Mouse (Mus musculus) T-helper 1 cell (primary cell): Measurements from ENCODE around the gene Pdia2.

Experiments used
- in situ Hi-C: fragments of 300-600 bp; cut with MboI, MseI; formaldehyde crosslinking; loops from one replicate; pipeline ENCODE4 v1.15.1; 2025; ENCODE audit warnings: high pct_unique_total_duplicates

Gene Pdia2

GRCm38 (mm10) chr17:26198892-26199291 is at the start of gene Pdia2:
TSS of gene Pdia2 (minus strand) at chr17:26199087.
- in situ Hi-C loops, result no loop called here

GRCm38 (mm10) chr17:26244101-26244841 is 45.4 kb upstream of the Pdia2 start, which contains the start of gene Fam234a:
TSS of gene Fam234a (minus strand) at chr17:26244242.
- in situ Hi-C loops, result no loop called here

GRCm38 (mm10) chr17:26243471-26244100 is 44.7 kb upstream of the Pdia2 start:
- in situ Hi-C loops, result no loop called here

- in situ Hi-C loops, result no loop called here
These were observed 42.1 kb upstream of the Pdia2 start for GRCm38 (mm10) chr17:26240990-26241389.

GRCm38 (mm10) chr17:26240120-26240790 is 41.4 kb upstream of the Pdia2 start:
- in situ Hi-C loops, result no loop called here

DNA sequence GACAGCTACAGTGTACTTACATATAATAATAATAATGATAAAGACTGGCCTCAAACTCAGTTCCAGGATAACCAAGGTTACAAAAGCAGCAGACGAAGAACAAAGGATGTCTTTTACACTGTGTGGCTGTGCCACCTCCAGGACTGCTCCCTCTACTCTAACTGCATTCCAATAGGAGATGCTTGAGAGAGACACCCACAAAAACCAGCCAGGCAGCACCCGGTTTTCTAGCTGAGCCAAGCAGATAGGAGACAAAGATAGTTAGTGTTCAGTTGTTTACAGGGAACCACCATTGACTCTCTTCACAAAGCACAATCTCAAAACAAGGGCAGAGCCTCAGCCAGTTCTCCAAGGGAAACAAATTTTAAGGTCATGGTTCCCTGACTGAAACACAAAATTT is 40.7 kb upstream of the Pdia2 start:
- in situ Hi-C loops, result no loop called here

GRCm38 (mm10) chr17:26237667-26238066 is 38.8 kb upstream of the Pdia2 start:
- in situ Hi-C loops, result no loop called here

- in situ Hi-C loops, result no loop called here
These were observed 36.4 kb upstream of the Pdia2 start for GRCm38 (mm10) chr17:26235077-26235815.

GRCm38 (mm10) chr17:26234386-26234785 is 35.5 kb upstream of the Pdia2 start:
- in situ Hi-C loops, result no loop called here

DNA sequence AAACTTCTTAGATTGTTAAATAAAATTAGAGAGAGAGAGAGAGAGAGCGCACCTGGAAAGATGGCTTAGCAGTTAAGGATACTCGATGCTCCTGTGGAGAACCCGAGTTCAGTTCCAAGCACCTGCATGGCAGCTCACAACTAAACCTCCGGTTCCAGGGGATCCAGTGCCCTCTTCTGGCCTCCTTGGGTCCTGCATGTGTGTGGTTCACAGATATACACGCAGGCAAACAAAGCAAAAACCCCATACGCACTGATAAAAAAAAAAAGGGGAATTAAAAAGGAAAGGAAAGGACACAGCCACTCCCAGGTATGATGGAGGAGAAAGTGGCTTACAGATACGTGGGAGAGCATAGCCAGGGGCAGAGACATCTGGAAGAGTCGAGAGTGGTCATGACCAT is 34.0 kb upstream of the Pdia2 start:
- in situ Hi-C loops, result no loop called here

GRCm38 (mm10) chr17:26231156-26231555 is 32.3 kb upstream of the Pdia2 start:
- in situ Hi-C loops, result no loop called here

DNA sequence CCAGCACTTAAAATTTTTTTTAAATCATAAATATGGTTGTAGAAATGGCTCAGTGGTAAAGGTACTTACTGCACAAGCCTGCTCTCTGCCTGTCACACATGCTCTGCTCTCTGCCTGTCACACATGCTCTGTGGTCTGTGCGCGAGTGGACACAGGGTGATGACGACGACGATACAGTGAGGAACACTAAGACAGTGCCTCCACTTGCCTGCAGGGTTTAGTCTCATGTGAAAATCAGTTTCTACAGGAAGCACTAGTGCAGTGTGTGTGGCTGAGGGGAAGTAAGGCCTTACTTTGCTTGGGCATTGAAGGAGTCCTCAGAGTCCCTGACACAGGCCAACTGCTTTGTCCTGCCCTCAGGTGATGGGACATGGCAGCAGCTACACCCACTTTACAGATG is 30.9 kb upstream of the Pdia2 start:
- in situ Hi-C loops, result no loop called here

GRCm38 (mm10) chr17:26225150-26225549 is 26.3 kb upstream of the Pdia2 start:
- in situ Hi-C loops, result no loop called here

DNA sequence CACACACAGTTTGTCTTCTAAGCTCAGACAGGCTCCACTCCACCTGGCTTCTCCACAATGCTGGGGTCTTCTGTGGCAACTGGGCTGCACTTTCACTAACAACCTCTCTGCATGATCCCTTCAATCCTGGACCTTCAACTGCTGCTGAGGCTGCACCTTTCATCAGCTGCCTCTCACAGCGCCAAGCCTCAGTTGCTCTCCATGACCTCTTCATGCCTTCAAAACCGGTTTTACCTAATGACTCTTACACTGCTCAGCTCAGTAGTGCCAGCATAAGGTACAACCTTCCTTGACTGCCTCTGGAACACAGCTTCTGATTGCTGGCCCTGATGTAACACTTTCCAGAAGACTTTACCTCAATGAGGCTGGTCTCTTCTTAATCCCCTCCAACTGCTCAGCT is 22.6 kb upstream of the Pdia2 start:
- in situ Hi-C loops, result no loop called here

GRCm38 (mm10) chr17:26212681-26213080 is 13.8 kb upstream of the Pdia2 start:
- in situ Hi-C loops, result no loop called here

- in situ Hi-C loops, result no loop called here
These were observed 13.4 kb upstream of the Pdia2 start for GRCm38 (mm10) chr17:26212241-26212640.

DNA sequence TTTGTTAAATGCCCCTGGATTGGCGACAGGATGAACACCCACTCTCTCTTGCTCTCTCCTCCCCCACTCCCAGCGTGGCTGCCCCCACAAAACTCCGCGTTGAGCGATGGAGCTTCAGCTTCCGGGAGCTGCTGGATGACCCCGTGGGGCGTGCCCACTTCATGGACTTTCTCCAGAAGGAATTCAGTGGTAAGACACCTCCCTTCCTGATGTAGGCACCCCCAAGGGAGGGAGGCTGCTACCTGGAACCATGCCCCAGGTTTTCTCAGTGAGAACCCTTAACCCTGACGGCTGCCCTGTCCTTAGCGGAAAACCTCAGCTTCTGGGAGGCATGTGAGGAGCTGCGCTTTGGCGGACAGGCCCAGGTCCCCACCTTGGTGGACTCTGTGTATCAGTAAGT is 8.8 kb upstream of the Pdia2 start, which contains the start of gene Arhgdig:
Gene Arhgdig (minus strand): TSS at position 101 of the 400 bp plus-strand sequence.
- in situ Hi-C loops, result no loop called here

- in situ Hi-C loops, result no loop called here
These were observed 7.5 kb upstream of the Pdia2 start for GRCm38 (mm10) chr17:26206392-26206791.

DNA sequence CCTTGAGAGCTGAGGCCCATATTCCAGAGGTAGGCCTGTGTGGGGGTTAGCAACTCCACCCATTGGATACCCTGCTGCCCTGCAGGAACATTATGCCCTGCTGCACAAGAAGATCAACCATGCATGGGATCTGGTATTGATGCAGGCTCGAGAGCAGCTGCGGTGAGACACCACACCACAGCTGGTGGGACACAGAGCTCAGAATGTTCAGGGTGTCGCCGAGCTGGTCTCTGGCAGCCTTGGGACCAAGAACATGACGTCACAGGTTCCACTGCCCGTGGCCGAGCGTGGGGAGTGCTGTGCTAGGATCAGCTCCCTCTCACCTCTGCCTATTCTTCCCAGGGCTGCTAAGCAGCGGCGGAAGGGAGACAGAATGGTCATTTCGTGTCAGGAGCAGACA is 5.9 kb upstream of the Pdia2 start:
- in situ Hi-C loops, result no loop called here

DNA sequence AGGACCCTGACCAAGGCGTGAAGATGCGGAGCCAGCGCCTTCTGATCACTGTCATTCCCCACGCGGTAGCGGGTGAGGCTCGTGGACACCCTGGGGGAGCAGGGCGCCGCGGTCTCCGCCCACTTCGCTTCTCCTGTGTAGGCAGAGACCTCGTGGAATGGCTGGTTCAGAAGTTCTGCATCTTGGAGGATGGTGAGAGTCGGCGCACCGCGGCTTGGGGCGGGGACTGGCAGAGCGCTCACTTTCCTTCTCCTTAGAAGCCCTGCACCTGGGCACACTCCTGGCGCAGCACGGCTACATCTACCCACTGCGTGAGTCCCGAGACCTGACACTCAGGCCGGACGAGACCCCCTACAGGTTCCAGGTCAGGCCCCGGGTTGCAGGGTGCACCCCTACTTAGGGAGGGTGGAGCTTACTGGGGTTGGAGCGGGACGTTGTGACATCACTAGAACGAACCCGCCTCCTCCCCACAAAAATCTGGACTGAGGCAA is 4.5 kb upstream of the Pdia2 start:
- in situ Hi-C loops, result no loop called here

GRCm38 (mm10) chr17:26202737-26203136 is 3.9 kb upstream of the Pdia2 start, which contains the start of gene Rgs11:
TSS of gene Rgs11 (plus strand) at chr17:26202951.
- in situ Hi-C loops, result no loop called here

DNA sequence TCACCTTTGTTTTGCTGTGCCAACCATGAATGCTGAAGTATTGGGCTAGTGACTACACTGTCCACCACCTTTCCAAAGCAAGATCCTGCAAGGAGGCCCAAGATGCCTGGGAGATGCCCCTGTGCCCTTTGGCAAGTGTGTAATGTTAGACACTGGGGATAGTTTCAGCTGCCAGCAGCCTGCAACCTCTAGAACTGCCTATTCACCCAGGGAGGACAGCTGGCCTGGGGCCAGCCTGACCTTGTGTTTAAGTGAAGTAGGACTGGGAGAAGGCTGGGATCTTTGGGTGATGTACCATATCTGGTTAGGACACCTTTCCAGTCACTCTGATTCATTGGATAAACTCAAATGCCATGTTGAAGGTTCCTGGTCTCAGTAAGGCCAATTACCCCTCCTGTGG is 3.1 kb upstream of the Pdia2 start:
- in situ Hi-C loops, result no loop called here
